Mouse (Mus musculus) CH12.LX (cell line): ENCODE results near the gene Lonp1. TPM values are rescaled to one million over a fixed set of nuclear protein-coding genes. Genes with fewer than 3 reads are reported as not detected.

Experiments
- DNase-seq: peaks from one replicate; pipeline ENCODE4 v3.0.0-alpha.2; 2013; ENCODE audit errors: extremely low read depth
- H3K27ac ChIP-seq: 2 replicates; pipeline ENCODE4 v1.5.1; 2012; ENCODE audit warnings: low read depth, mild to moderate bottlenecking, control low read depth, moderate library complexity; ENCODE audit not compliant: insufficient read depth
- H3K27me3 ChIP-seq: replicated peaks from 2 replicates; pipeline ENCODE3; 2012; ENCODE audit warnings: inconsistent platforms
- H3K36me3 ChIP-seq, 2 experiments: replicated peaks in 1 of 2; 2 replicates each; pipeline versions ENCODE3 to v1.6.1; 2012; ENCODE audit warnings: inconsistent platforms in 1 of 2, low read length in 1 of 2, mild to moderate bottlenecking in 1 of 2, mixed read lengths in 1 of 2, moderate library complexity in 1 of 2; ENCODE audit not compliant: control insufficient read depth in 1 of 2, insufficient read depth in 1 of 2
- H3K4me1 ChIP-seq, 2 experiments: 2 replicates each; pipeline ENCODE4 v1.6.1; 2012; ENCODE audit warnings: inconsistent platforms in 1 of 2, moderate library complexity in 1 of 2; ENCODE audit not compliant: insufficient read depth in 2 of 2, control insufficient read depth in 1 of 2
- H3K4me2 ChIP-seq: 2 replicates; pipeline ENCODE4 v1.6.1; 2012; ENCODE audit warnings: low read depth, mild to moderate bottlenecking, control low read depth; ENCODE audit not compliant: poor library complexity, insufficient read depth, severe bottlenecking
- H3K4me3 ChIP-seq, 3 experiments: fragments of 150-350 bp in 1 of 3; sonication (generic) in 1 of 3; replicated peaks in 1 of 3; 2 replicates each; pipeline versions ENCODE3 to v1.5.1; 2011 to 2012; ENCODE audit warnings: low read depth in 2 of 3, low read length in 2 of 3, mild to moderate bottlenecking in 2 of 3, moderate library complexity in 2 of 3, control low read depth in 1 of 3, improper control_type of control experiment in 1 of 3, inconsistent platforms in 1 of 3, mixed read lengths in 1 of 3; ENCODE audit not compliant: poor library complexity in 1 of 3
- H3K79me2 ChIP-seq: replicated peaks from 2 replicates; pipeline ENCODE4 v1.6.1; 2012; ENCODE audit warnings: mild to moderate bottlenecking, moderate library complexity; ENCODE audit not compliant: control insufficient read depth, poor library complexity, insufficient read depth, severe bottlenecking; ENCODE audit errors: extremely low read depth
- H3K9ac ChIP-seq: 2 replicates; pipeline ENCODE4 v1.6.1; 2012; ENCODE audit warnings: low read depth, mild to moderate bottlenecking, control low read depth, moderate library complexity; ENCODE audit not compliant: insufficient read depth
- H3K9me3 ChIP-seq: replicated peaks from 2 replicates; pipeline ENCODE3; 2012; ENCODE audit warnings: low read length, inconsistent platforms, mixed read lengths
- BHLHE40 ChIP-seq: IDR thresholded peaks from 2 replicates; pipeline ENCODE4 v1.6.1; 2011; ENCODE audit warnings: mild to moderate bottlenecking, low read depth, low read length, improper control_type of control experiment
- CHD1 ChIP-seq: IDR thresholded peaks from 2 replicates; pipeline ENCODE4 v1.6.1; 2012; ENCODE audit warnings: low read depth, low read length, improper control_type of control experiment, inconsistent platforms
- CTCF ChIP-seq, 2 experiments: IDR thresholded peaks in 1 of 2; conservative IDR thresholded peaks in 1 of 2; 2 replicates each; pipeline ENCODE4 v1.5.1; 2011 to 2012; ENCODE audit warnings: low read depth in 2 of 2, low read length in 2 of 2, improper control_type of control experiment in 1 of 2, inconsistent platforms in 1 of 2, mild to moderate bottlenecking in 1 of 2, moderate library complexity in 1 of 2
- E2F4 ChIP-seq: IDR thresholded peaks from 2 replicates; pipeline ENCODE4 v1.6.1; 2011; ENCODE audit warnings: low read depth, low read length, improper control_type of control experiment; ENCODE audit not compliant: insufficient replicate concordance
- ELF1 ChIP-seq: IDR thresholded peaks from 2 replicates; pipeline ENCODE4 v1.6.1; 2014; ENCODE audit warnings: low read depth, mild to moderate bottlenecking, inconsistent platforms, low read length, improper control_type of control experiment
- ETS1 ChIP-seq: conservative IDR thresholded peaks from 2 replicates; pipeline ENCODE4 v1.6.1; 2012; ENCODE audit warnings: low read depth, mild to moderate bottlenecking, inconsistent platforms, low read length, improper control_type of control experiment, moderate library complexity
- HCFC1 ChIP-seq: IDR thresholded peaks from 2 replicates; pipeline ENCODE4 v1.6.1; 2012; ENCODE audit warnings: low read depth, mild to moderate bottlenecking, inconsistent platforms, low read length, improper control_type of control experiment
- JUN ChIP-seq: IDR thresholded peaks from 2 replicates; pipeline ENCODE4 v1.6.1; 2011; ENCODE audit warnings: low read depth, mild to moderate bottlenecking, low read length, improper control_type of control experiment, moderate library complexity; ENCODE audit not compliant: insufficient read depth
- JUND ChIP-seq: conservative IDR thresholded peaks from 2 replicates; pipeline ENCODE4 v1.6.1; 2011; ENCODE audit warnings: low read depth, low read length, improper control_type of control experiment
- MAFK ChIP-seq: IDR thresholded peaks from 2 replicates; pipeline ENCODE4 v1.6.1; 2011; ENCODE audit warnings: low read length, improper control_type of control experiment; ENCODE audit not compliant: insufficient replicate concordance
- MAX ChIP-seq: IDR thresholded peaks from 2 replicates; pipeline ENCODE4 v1.6.1; 2011; ENCODE audit warnings: low read length, improper control_type of control experiment
- MAZ ChIP-seq: IDR thresholded peaks from 2 replicates; pipeline ENCODE4 v1.6.1; 2012; ENCODE audit warnings: low read depth, mild to moderate bottlenecking, inconsistent platforms, low read length, improper control_type of control experiment, moderate library complexity
- MXI1 ChIP-seq: IDR thresholded peaks from 2 replicates; pipeline ENCODE4 v1.6.1; 2011; ENCODE audit warnings: mild to moderate bottlenecking, low read depth, low read length, improper control_type of control experiment
- MYC ChIP-seq: IDR thresholded peaks from 2 replicates; pipeline ENCODE4 v1.6.1; 2011; ENCODE audit warnings: low read depth, mild to moderate bottlenecking, improper control_type of control experiment, low read length
- NELFE ChIP-seq: IDR thresholded peaks from 2 replicates; pipeline ENCODE4 v1.6.1; 2011; ENCODE audit warnings: low read depth, low read length, improper control_type of control experiment
- PAX5 ChIP-seq: IDR thresholded peaks from 2 replicates; pipeline ENCODE4 v1.6.1; 2012; ENCODE audit warnings: low read length, inconsistent platforms, mixed read lengths
- POLR2A ChIP-seq: IDR thresholded peaks from 2 replicates; pipeline ENCODE4 v1.6.1; 2011; ENCODE audit warnings: low read depth, mild to moderate bottlenecking, improper control_type of control experiment, low read length
- RAD21 ChIP-seq: IDR thresholded peaks from 2 replicates; pipeline ENCODE4 v1.6.1; 2011; ENCODE audit warnings: low read depth, mild to moderate bottlenecking, low read length, improper control_type of control experiment, moderate library complexity
- RCOR1 ChIP-seq: conservative IDR thresholded peaks from 2 replicates; pipeline ENCODE4 v1.6.1; 2012; ENCODE audit warnings: low read depth, mild to moderate bottlenecking, inconsistent platforms, low read length, improper control_type of control experiment
- SIN3A ChIP-seq: IDR thresholded peaks from 2 replicates; pipeline ENCODE4 v1.6.1; 2012; ENCODE audit warnings: low read length, improper control_type of control experiment, inconsistent platforms
- SMC3 ChIP-seq: IDR thresholded peaks from 2 replicates; pipeline ENCODE4 v1.6.1; 2011; ENCODE audit warnings: low read depth, low read length, improper control_type of control experiment
- TBP ChIP-seq: conservative IDR thresholded peaks from 2 replicates; pipeline ENCODE4 v1.6.1; 2011; ENCODE audit warnings: low read depth, low read length, improper control_type of control experiment
- TCF12 ChIP-seq: IDR thresholded peaks from 2 replicates; pipeline ENCODE4 v1.6.1; 2014; ENCODE audit warnings: low read depth, mild to moderate bottlenecking, inconsistent platforms, low read length, improper control_type of control experiment
- UBTF ChIP-seq: IDR thresholded peaks from 2 replicates; pipeline ENCODE4 v1.6.1; 2012; ENCODE audit warnings: low read depth, mild to moderate bottlenecking, inconsistent platforms, low read length, improper control_type of control experiment, moderate library complexity
- USF1 ChIP-seq: IDR thresholded peaks from 2 replicates; pipeline ENCODE4 v1.6.1; 2014; ENCODE audit warnings: low read depth, mild to moderate bottlenecking, inconsistent platforms, low read length, improper control_type of control experiment
- USF2 ChIP-seq: conservative IDR thresholded peaks from 2 replicates; pipeline ENCODE4 v1.6.1; 2011; ENCODE audit warnings: low read depth, low read length, improper control_type of control experiment
- ZC3H11A ChIP-seq: IDR thresholded peaks from 2 replicates; pipeline ENCODE4 v1.6.1; 2012; ENCODE audit warnings: low read depth, mild to moderate bottlenecking, inconsistent platforms, low read length, improper control_type of control experiment
- ZMIZ1 ChIP-seq: IDR thresholded peaks from 2 replicates; pipeline ENCODE4 v1.6.1; 2012; ENCODE audit warnings: low read depth, mild to moderate bottlenecking, inconsistent platforms, low read length, improper control_type of control experiment
- ZNF384 ChIP-seq: IDR thresholded peaks from 2 replicates; pipeline ENCODE4 v1.6.1; 2012; ENCODE audit warnings: low read depth, low read length, improper control_type of control experiment, inconsistent platforms
- dilution Hi-C: fragments of 300-500 bp; cut with MboI; formaldehyde crosslinking; loops from 2 replicates; pipeline ENCODE4 v1.14.3; 2020; ENCODE audit warnings: low sequenced_read_pairs; ENCODE audit not compliant: extremely low pct_unique_long_range_greater_than_20kb, extremely low pct_ligation_motif_present
- in situ Hi-C: fragments of 300-500 bp; cut with MboI; formaldehyde crosslinking; loops from 3 replicates; pipeline ENCODE4 v1.14.3; 2019; ENCODE audit warnings: low sequenced_read_pairs, low pct_ligation_motif_present, low pct_unique_long_range_greater_than_20kb, mixed read lengths
- polyA plus RNA-seq: library from polyadenylated mRNA; unstranded; fragments of >175 nt; gene quantifications from 2 replicates; pipeline ENCODE4 v1.2.1, GENCODE M21; 2012; ENCODE audit warnings: low read depth; ENCODE audit not compliant: insufficient read length
- total RNA-seq, 2 experiments: library from RNA; depleted of rRNA; stranded (reverse); fragments of 300-350 nt in 1 of 2; fragments of >200 nt in 1 of 2; gene quantifications; 2 replicates each; pipeline ENCODE4 v1.2.3; 2012 to 2014

Lonp1 gene
- total and polyA plus RNA-seq, 3 experiments, result 69.6 to 151 (median 99.4) TPM

DNA sequence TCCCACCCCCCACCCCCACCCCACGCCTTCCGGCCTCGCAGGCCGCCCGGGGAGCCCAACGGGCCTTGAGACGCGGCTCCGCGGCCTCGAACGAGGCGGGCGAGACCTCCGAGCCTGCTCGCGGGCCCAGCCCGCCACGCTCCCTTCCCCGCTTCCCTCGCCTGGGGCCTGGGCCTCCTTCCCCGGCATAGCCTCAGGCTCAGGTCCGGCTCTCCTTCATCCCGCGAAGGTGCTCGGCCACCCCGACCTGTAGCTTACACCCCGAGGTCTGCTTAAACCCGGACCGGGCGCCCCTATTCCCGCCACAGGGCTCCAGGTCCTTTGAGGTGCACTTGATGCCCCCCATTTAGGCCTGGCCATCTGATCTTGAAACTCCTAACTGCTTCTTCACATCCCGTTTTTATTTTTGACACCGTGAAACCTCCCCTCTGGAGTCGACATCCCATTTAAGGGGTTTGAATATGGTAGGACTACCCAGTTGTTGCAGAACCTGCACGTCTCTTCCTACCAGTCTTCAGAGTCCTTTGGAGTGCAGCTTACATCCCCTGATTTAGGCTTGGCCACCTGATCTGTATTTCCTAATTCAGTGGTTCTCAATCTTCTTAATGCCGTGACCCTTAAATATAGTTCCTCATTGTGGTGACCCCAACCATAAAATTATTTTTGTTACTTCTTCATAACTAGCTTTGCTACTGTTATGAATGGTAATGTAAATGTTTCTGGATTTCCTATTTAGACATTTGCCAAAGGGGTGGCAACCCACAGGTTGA lies 47.1 kb upstream of the Lonp1 start:
- Histone ChIP-seq H3K27me3 (no peaks in the 10 kb centered on the region), H3K9me3 (no peaks in the 10 kb centered on the region), H3K4me3 (peak overlapping the region; percentile 90 to 98 (median 94)), H3K27ac (0 out of 2 replicates have a peak overlapping the region, but pooled peaks have one; percentile 28), H3K79me2 (peaks cover 51% of the 10 kb centered on the region), H3K4me2 (peak overlapping the region; percentile 90), H3K4me1 (peaks cover 0 to 42% of the 10 kb centered on the region in 2 experiments; a peak in 2 of 4 replicates), H3K9ac (peak overlapping the region; percentile 96), H3K36me3 (peaks cover 17 to 36% of the 10 kb centered on the region in 2 experiments)
- in situ Hi-C loops (no loop called here), dilution Hi-C loops (no loop called here)
- no peak for TF ChIP-seq MAFK
- TF ChIP-seq SIN3A, result peak; percentile 51
- 0 out of 2 replicates have a peak, but pooled peaks have one; percentile 24 for TF ChIP-seq UBTF
- no peak for DNase-seq

DNA sequence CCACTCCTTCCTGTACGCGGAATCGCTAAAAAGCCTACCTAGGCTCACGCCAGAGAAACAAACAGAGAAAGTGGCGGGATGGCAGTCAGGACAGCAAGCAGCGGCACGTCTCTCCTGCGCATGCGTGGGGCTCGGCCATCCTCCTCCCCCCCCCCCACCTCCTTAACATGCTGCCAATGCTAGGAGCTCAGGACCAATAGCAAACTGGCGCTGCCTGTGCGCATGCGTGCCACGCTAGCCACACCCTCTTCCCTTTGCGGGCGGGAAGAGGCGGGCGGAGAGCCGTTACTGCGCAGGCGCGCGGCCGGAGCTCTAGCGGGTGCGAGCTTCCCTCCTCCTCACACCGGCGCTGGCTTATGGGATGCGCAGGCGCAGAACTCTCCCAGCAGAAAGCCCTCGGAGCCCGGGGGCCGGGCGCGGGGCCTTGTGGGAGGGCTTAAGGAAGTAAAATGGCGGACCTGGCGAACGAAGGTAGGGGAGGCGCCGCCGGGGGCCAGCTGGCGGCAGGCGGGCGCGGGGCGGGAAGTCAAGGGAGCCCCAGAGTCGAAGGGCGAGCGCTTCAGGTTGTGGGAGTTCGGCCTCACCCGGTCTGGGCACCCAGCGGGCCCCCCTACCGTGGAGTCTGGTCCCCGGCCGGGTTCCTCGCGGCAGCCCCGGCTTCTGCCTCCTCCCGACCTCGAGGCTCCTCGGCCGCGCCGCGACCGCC lies 46.4 kb upstream of the Lonp1 start, which contains the start of gene Ranbp3:
Ranbp3 (plus strand) TSS at position 354 of the 706 bp plus-strand sequence.
- Histone ChIP-seq H3K4me1 (peaks cover 0 to 44% of the 10 kb centered on the region in 2 experiments; a peak in 3 of 4 replicates), H3K9ac (peak within 1 kb of the TSS; percentile 96), H3K27ac (0 out of 2 replicates have a peak within 1 kb of the TSS, but pooled peaks have one; percentile 28), H3K27me3 (no peaks in the 10 kb centered on the region), H3K36me3 (peaks cover 17 to 33% of the 10 kb centered on the region in 2 experiments), H3K79me2 (peaks cover 47% of the 10 kb centered on the region), H3K4me3 (peak within 1 kb of the TSS; percentile 90 to 98 (median 94)), H3K9me3 (no peaks in the 10 kb centered on the region), H3K4me2 (peak within 1 kb of the TSS; percentile 90)
- dilution Hi-C loops (no loop called here), in situ Hi-C loops (no loop called here)
- peak; percentile 99 for DNase-seq
- TF ChIP-seq MAX (peak; percentile 18; the same call in 1 of the 2 replicates), CHD1 (no peak), SIN3A (0 out of 2 replicates have a peak, but pooled peaks have one; percentile 49), BHLHE40 (no peak), MXI1 (0 out of 2 replicates have a peak, but pooled peaks have one; percentile 15), TBP (peak; percentile 74; the same call in 1 of the 2 replicates), ETS1 (no peak), ZMIZ1 (no peak; the same call in 1 of the 2 replicates), E2F4 (peak; percentile 68; the same call in 1 of the 2 replicates), POLR2A (peak; percentile 84), HCFC1 (peak; percentile 74), RAD21 (no peak), PAX5 (no peak), SMC3 (no peak), CTCF (conservative IDR thresholded peaks at IDR 0.05 in 1 of 2, IDR thresholded peaks at IDR 0.05 in 1 of 2; ENCODE audit: low read depth in 2 of 2, low read length in 2 of 2) (no peak), RCOR1 (no peak), JUND (no peak), USF1 (no peak), USF2 (no peak), JUN (no peak), TCF12 (peak; percentile 98), NELFE (peak; percentile 74), ZNF384 (no peak), MYC (no peak), MAFK (no peak), ELF1 (peak; percentile 85), ZC3H11A (no peak), MAZ (peak; percentile 51; the same call in 1 of the 2 replicates)
